Mouse (Mus musculus): Measurements from ENCODE around the gene Aipl1. TPM values are rescaled to one million over a fixed set of nuclear protein-coding genes. Genes with fewer than 3 reads are reported as not detected.

Aipl1 gene
- polyA plus RNA-seq (2011; ENCODE audit: insufficient read depth, insufficient read length, low read depth, missing spikeins): 1.1 and 1.3 TPM in 2 replicates

GRCm38 (mm10) chr11:72037409-72037808, at the start of gene Aipl1:
TSS of gene Aipl1 (minus strand) at chr11:72037509.
- Histone ChIP-seq H3K9me3 (replicated peaks; ENCODE audit: control insufficient read depth, insufficient read depth, low read length, poor library complexity, severe bottlenecking) (no peaks in the 10 kb centered on the region), H3K27me3 (ENCODE audit: control insufficient read depth, insufficient read depth, low read length, poor library complexity, severe bottlenecking) (no peaks in the 10 kb centered on the region), H3K27ac (ENCODE audit: insufficient read depth, low read length) (no peak within 1 kb of the TSS), H3K4me1 (ENCODE audit: control insufficient read depth, insufficient read depth, low read length) (peaks cover 3% of the 10 kb centered on the region), H3K36me3 (ENCODE audit: control insufficient read depth, insufficient read depth, low read length, poor library complexity, severe bottlenecking) (no peaks in the 10 kb centered on the region), H3K4me3 (ENCODE audit: low read depth, low read length) (no peak within 1 kb of the TSS), H3K9ac (ENCODE audit: low read depth, poor library complexity, severe bottlenecking) (no peak within 1 kb of the TSS)
- TF ChIP-seq EP300 (IDR thresholded peaks at IDR 0.05; ENCODE audit: insufficient read depth, low read depth, low read length) (no peak), CTCF (IDR thresholded peaks at IDR 0.05; ENCODE audit: low read depth, low read length) (no peak), POLR2A (IDR thresholded peaks at IDR 0.05; ENCODE audit: insufficient read depth, low read length) (no peak)

GRCm38 (mm10) chr11:72086251-72087046, 49.1 kb upstream of the Aipl1 start:
- Histone ChIP-seq H3K4me3 (ENCODE audit: low read depth, low read length) (no peak overlapping the region), H3K36me3 (ENCODE audit: control insufficient read depth, insufficient read depth, low read length, poor library complexity, severe bottlenecking) (no peaks in the 10 kb centered on the region), H3K9ac (ENCODE audit: low read depth, poor library complexity, severe bottlenecking) (no peak overlapping the region), H3K9me3 (replicated peaks; ENCODE audit: control insufficient read depth, insufficient read depth, low read length, poor library complexity, severe bottlenecking) (no peaks in the 10 kb centered on the region), H3K27me3 (ENCODE audit: control insufficient read depth, insufficient read depth, low read length, poor library complexity, severe bottlenecking) (no peaks in the 10 kb centered on the region), H3K4me1 (ENCODE audit: control insufficient read depth, insufficient read depth, low read length) (no peaks in the 10 kb centered on the region), H3K27ac (ENCODE audit: insufficient read depth, low read length) (no peak overlapping the region)
- no peak for TF ChIP-seq CTCF (IDR thresholded peaks at IDR 0.05; ENCODE audit: low read depth, low read length)
- no peak for TF ChIP-seq POLR2A (IDR thresholded peaks at IDR 0.05; ENCODE audit: insufficient read depth, low read length)
- TF ChIP-seq EP300 (IDR thresholded peaks at IDR 0.05; ENCODE audit: insufficient read depth, low read depth, low read length): no peak

GRCm38 (mm10) chr11:72084337-72084736, 47.0 kb upstream of the Aipl1 start:
- Histone ChIP-seq H3K9me3 (replicated peaks; ENCODE audit: control insufficient read depth, insufficient read depth, low read length, poor library complexity, severe bottlenecking) (no peaks in the 10 kb centered on the region), H3K9ac (ENCODE audit: low read depth, poor library complexity, severe bottlenecking) (no peak overlapping the region), H3K36me3 (ENCODE audit: control insufficient read depth, insufficient read depth, low read length, poor library complexity, severe bottlenecking) (no peaks in the 10 kb centered on the region), H3K27me3 (ENCODE audit: control insufficient read depth, insufficient read depth, low read length, poor library complexity, severe bottlenecking) (no peaks in the 10 kb centered on the region), H3K27ac (ENCODE audit: insufficient read depth, low read length) (no peak overlapping the region), H3K4me3 (ENCODE audit: low read depth, low read length) (no peak overlapping the region), H3K4me1 (ENCODE audit: control insufficient read depth, insufficient read depth, low read length) (no peaks in the 10 kb centered on the region)
- TF ChIP-seq CTCF (IDR thresholded peaks at IDR 0.05; ENCODE audit: low read depth, low read length): no peak
- no peak for TF ChIP-seq POLR2A (IDR thresholded peaks at IDR 0.05; ENCODE audit: insufficient read depth, low read length)
- no peak for TF ChIP-seq EP300 (IDR thresholded peaks at IDR 0.05; ENCODE audit: insufficient read depth, low read depth, low read length)

GRCm38 (mm10) chr11:72082601-72083000, 45.3 kb upstream of the Aipl1 start:
- H3K9me3 ChIP-seq (replicated peaks; ENCODE audit: control insufficient read depth, insufficient read depth, low read length, poor library complexity, severe bottlenecking): no peaks in the 10 kb centered on the region
- no peak for TF ChIP-seq EP300 (IDR thresholded peaks at IDR 0.05; ENCODE audit: insufficient read depth, low read depth, low read length)
- no peak for TF ChIP-seq POLR2A (IDR thresholded peaks at IDR 0.05; ENCODE audit: insufficient read depth, low read length)
- TF ChIP-seq CTCF (IDR thresholded peaks at IDR 0.05; ENCODE audit: low read depth, low read length): no peak
- H3K4me3 ChIP-seq (ENCODE audit: low read depth, low read length): no peak overlapping the region
- H3K9ac ChIP-seq (ENCODE audit: low read depth, poor library complexity, severe bottlenecking): no peak overlapping the region
- no peaks in the 10 kb centered on the region for H3K36me3 ChIP-seq (ENCODE audit: control insufficient read depth, insufficient read depth, low read length, poor library complexity, severe bottlenecking)
- H3K27me3 ChIP-seq (ENCODE audit: control insufficient read depth, insufficient read depth, low read length, poor library complexity, severe bottlenecking): no peaks in the 10 kb centered on the region
- H3K27ac ChIP-seq (ENCODE audit: insufficient read depth, low read length): no peak overlapping the region
- H3K4me1 ChIP-seq (ENCODE audit: control insufficient read depth, insufficient read depth, low read length): no peaks in the 10 kb centered on the region

GRCm38 (mm10) chr11:72080461-72080860, 43.2 kb upstream of the Aipl1 start:
- H3K9ac ChIP-seq (ENCODE audit: low read depth, poor library complexity, severe bottlenecking): no peak overlapping the region
- H3K9me3 ChIP-seq (replicated peaks; ENCODE audit: control insufficient read depth, insufficient read depth, low read length, poor library complexity, severe bottlenecking): no peaks in the 10 kb centered on the region
- no peaks in the 10 kb centered on the region for H3K27me3 ChIP-seq (ENCODE audit: control insufficient read depth, insufficient read depth, low read length, poor library complexity, severe bottlenecking)
- no peaks in the 10 kb centered on the region for H3K4me1 ChIP-seq (ENCODE audit: control insufficient read depth, insufficient read depth, low read length)
- no peaks in the 10 kb centered on the region for H3K36me3 ChIP-seq (ENCODE audit: control insufficient read depth, insufficient read depth, low read length, poor library complexity, severe bottlenecking)
- no peak overlapping the region for H3K4me3 ChIP-seq (ENCODE audit: low read depth, low read length)
- TF ChIP-seq CTCF (IDR thresholded peaks at IDR 0.05; ENCODE audit: low read depth, low read length): no peak
- H3K27ac ChIP-seq (ENCODE audit: insufficient read depth, low read length): no peak overlapping the region

- no peak overlapping the region for H3K27ac ChIP-seq (ENCODE audit: insufficient read depth, low read length)
- H3K4me1 ChIP-seq (ENCODE audit: control insufficient read depth, insufficient read depth, low read length): no peaks in the 10 kb centered on the region
- TF ChIP-seq CTCF (IDR thresholded peaks at IDR 0.05; ENCODE audit: low read depth, low read length) (no peak), POLR2A (IDR thresholded peaks at IDR 0.05; ENCODE audit: insufficient read depth, low read length) (no peak), EP300 (IDR thresholded peaks at IDR 0.05; ENCODE audit: insufficient read depth, low read depth, low read length) (no peak)
These were observed 41.3 kb upstream of the Aipl1 start for GRCm38 (mm10) chr11:72078647-72079046.

More at GRCm38 (mm10) chr11:72078647-72079046, 41.3 kb upstream of the Aipl1 start:
- H3K27me3 ChIP-seq (ENCODE audit: control insufficient read depth, insufficient read depth, low read length, poor library complexity, severe bottlenecking): no peaks in the 10 kb centered on the region
- no peak overlapping the region for H3K9ac ChIP-seq (ENCODE audit: low read depth, poor library complexity, severe bottlenecking)
- H3K36me3 ChIP-seq (ENCODE audit: control insufficient read depth, insufficient read depth, low read length, poor library complexity, severe bottlenecking): no peaks in the 10 kb centered on the region
- H3K9me3 ChIP-seq (replicated peaks; ENCODE audit: control insufficient read depth, insufficient read depth, low read length, poor library complexity, severe bottlenecking): no peaks in the 10 kb centered on the region
- no peak overlapping the region for H3K4me3 ChIP-seq (ENCODE audit: low read depth, low read length)

Measured in ES-Bruce4 (cell line).